Mouse (Mus musculus): ENCODE results near the gene Idh3b. TPM values are rescaled to one million over a fixed set of nuclear protein-coding genes. Genes with fewer than 3 reads are reported as not detected.

Gene Idh3b
- total RNA-seq, 1 experiment from 2014 or later = 319 TPM

GRCm38 (mm10) chr2:130265520-130265919 lies 18.8 kb downstream of the Idh3b start:
- no peak for DNase-seq

- DNase-seq = no peak
These were observed 21.9 kb downstream of the Idh3b start for GRCm38 (mm10) chr2:130262398-130262797.

GRCm38 (mm10) chr2:130261914-130262313 lies 22.4 kb downstream of the Idh3b start:
- DNase-seq = no peak

- DNase-seq = no peak
These were observed 23.5 kb downstream of the Idh3b start for GRCm38 (mm10) chr2:130260822-130261221.

DNA sequence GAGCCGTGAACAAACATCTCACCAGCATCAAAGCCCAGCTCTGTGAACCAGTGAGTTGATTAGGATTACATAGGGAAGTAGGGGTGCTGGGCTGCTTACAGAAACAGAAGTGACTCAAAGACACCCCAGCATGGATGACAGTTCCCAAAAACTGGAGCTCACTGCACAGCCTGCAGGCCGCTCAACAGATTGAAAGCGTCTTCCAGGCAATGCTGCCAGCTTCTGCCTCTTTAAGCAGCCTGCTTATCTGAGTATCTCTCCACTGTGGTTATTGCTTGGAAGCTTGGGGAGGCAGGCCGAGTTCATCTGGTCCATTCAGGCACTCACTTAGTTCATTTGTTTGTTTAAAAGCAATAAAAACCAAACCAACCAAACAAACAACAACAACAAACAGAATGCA lies 27.6 kb downstream of the Idh3b start:
- DNase-seq = no peak

GRCm38 (mm10) chr2:130248226-130248625 lies 36.1 kb downstream of the Idh3b start:
- DNase-seq = no peak

DNA sequence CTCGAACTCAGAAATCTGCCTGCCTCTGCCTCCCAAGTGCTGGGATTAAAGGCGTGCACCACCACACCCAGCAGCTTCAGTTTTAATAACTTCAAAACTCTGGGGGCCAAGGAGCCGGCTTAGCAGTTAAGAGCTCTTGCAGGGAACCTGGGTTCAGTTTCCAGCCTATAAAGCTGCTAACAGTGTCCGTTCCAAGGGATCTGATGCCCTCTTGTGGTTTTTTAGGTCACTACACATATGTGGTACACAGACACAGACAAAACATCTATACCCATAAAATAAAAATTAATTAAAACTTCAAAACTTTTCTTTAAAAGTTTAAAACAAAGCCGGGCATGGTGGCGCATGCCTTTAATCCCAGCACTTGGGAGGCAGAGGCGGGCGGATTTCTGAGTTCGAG lies 37.4 kb downstream of the Idh3b start:
- no peak for DNase-seq

Other genes with a start within 250 kb of the Idh3b start
- gene Tgm6, start 172.1 kb downstream of the Idh3b start, total RNA-seq (2021) = not detected in 2 replicates
- gene Snrpb, start 105.1 kb downstream of the Idh3b start, total RNA-seq (2021) = 175 and 178 TPM in 2 replicates
- not detected in 2 replicates for gene Tmc2, start 89.4 kb downstream of the Idh3b start, total RNA-seq (2021)
- gene Nop56, start 10.1 kb downstream of the Idh3b start, total RNA-seq (2021) = 104 and 124 TPM in 2 replicates
- 5.0 and 5.3 TPM in 2 replicates for gene Ebf4, start 10.6 kb upstream of the Idh3b start, total RNA-seq (2021)
- 3.5 and 4.2 TPM in 2 replicates for gene Cpxm1, start 113.0 kb upstream of the Idh3b start, total RNA-seq (2021)
- gene Gm28372, start 120.7 kb upstream of the Idh3b start, total RNA-seq (2021) = not detected in 2 replicates
- not detected in 2 replicates for gene 1700020A23Rik, start 120.7 kb upstream of the Idh3b start, total RNA-seq (2021)
- not detected in 2 replicates for gene Tmem239, start 121.9 kb upstream of the Idh3b start, total RNA-seq (2021)
- gene Vps16, start 139.8 kb upstream of the Idh3b start, total RNA-seq (2021) = 80.9 and 81.9 TPM in 2 replicates
- gene Pced1a, start 140.2 kb upstream of the Idh3b start, total RNA-seq (2021) = 18.9 and 19.9 TPM in 2 replicates
- gene Ptpra, start 165.7 kb upstream of the Idh3b start, total RNA-seq (2021) = 115 and 144 TPM in 2 replicates